Mouse (Mus musculus): ENCODE results near the gene Actg1. TPM values are rescaled to one million over a fixed set of nuclear protein-coding genes. Genes with fewer than 3 reads are reported as not detected.

The Actg1 gene
- total RNA-seq (2015; ENCODE audit: low replicate concordance), result 637 and 655 TPM in 2 replicates
- 301 and 341 TPM in 2 replicates for total RNA-seq (2017; ENCODE audit: low replicate concordance)

DNA sequence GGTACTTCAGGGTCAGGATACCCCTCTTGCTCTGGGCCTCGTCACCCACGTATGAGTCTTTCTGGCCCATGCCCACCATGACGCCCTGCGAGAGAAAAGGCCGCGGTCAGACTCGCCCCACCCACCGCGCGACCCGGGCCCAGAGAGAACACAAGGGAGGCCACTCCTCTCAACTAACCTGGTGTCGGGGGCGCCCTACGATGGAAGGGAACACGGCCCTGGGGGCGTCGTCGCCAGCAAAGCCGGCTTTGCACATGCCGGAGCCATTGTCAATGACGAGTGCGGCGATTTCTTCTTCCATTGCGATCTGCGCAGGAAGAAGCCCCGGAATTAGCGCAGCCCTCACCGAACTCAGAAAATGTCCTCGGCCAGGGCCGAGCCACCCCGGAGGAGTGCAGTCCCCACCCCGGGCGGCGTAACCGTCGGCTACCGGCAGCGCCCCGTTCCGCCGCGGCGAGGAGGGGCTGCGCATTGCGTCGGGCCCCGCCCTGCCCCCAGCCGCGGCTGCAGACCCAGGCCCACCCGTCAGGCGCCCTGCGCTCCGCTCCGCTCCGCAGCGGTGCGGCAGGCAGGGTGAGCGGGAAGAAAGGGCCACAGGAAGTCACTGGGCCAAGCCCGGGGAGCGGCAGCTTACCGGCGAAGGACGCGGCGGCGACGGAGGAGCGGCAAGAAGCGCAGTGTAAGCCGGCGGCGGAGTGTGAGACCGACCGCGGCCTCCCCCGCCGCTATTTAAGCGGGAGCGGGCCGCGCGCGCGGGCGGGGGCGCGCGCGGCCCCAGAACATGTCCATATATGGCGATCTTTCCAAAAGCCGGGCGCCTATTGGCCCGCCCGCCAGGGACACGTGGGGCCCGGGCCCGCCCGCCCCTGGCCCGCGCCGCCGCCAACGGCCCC is at the start of gene Actg1:
Gene Actg1 (minus strand): TSS at position 752 of the 893 bp plus-strand sequence.
- ATAC-seq (replicated peaks; ENCODE audit: low FRiP score, poor library complexity, severe bottlenecking), result peak; percentile 49

DNA sequence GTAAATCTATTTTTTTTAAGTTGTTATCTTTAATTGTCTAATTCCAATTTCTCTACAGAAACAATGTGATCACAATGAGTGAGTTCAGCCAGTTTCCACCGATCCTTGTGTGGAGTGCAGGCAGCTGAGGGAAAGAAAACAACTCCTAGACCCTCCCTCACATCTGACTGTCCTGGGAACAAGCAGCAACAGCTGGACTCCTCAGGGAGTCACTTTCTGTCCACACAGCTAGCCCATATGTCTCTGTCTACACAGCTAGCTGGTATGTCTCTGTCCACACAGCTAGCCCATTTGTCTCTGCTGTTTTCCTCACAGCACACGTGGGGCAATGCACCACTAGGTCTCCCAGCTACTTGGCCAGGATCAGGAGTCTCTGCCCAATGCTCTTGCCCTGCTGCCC is 49.3 kb upstream of the Actg1 start:
- ATAC-seq (replicated peaks; ENCODE audit: low FRiP score, poor library complexity, severe bottlenecking), result no peak

DNA sequence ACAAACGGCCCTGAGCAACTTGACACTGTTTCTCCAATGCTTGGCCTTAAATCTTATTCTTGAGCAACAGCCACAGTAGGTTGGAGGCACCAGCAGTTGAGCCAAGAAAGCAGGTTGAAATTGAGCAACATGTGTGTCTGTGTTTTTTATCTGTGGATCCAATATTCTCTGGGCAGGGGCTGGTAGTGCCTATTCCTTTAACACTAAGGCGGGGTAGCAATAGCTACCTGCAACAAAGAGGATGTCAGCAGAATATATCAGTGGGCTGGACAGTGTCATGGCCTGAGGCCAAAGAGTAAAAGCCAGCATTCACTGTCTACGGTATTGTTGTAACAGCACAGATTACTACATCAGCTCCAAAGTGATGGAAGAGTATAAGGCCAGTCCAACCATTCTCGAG is 47.3 kb upstream of the Actg1 start:
- ATAC-seq (replicated peaks; ENCODE audit: low FRiP score, poor library complexity, severe bottlenecking), result no peak

DNA sequence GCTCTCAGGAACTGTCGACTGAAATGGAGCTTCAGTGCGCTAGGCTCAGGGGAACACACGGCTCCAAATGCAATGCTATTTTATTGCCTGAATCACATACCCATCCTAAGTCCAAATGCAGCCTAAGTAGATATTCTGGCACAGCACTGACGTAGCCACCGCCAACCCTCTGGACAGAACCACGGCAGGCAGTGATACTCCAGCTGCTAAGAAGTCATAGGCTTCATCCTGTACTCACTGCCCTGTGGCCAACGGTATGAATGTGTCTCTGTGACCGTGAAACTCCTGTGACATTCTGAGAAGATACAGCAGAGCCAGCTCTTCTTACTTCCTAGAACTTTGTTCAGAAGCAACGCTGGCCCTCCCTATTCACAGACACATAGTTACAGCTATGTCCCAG is 40.2 kb upstream of the Actg1 start:
- no peak for ATAC-seq (replicated peaks; ENCODE audit: low FRiP score, poor library complexity, severe bottlenecking)

DNA sequence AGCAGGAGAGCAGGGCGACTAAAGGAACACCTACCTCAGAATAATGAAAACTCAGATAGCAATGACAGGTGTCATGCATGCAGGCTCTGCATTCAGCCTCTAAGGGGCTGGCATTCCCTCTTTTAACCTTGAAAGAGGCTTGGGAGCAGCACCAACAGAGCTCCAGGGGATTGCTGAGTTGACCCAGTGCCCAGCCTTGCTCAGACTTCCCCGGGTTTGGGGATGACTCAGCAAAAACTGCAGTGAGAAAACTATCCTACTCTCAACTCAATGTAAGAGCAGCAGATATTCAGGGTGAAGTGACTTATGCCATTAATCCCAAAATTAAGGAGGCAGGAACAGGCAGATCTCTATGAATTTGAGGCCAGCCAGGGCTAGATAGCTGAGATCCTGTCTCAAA is 38.8 kb upstream of the Actg1 start:
- 0 out of 2 replicates have a peak, but pooled peaks have one; percentile 51 for ATAC-seq (replicated peaks; ENCODE audit: low FRiP score, poor library complexity, severe bottlenecking)

DNA sequence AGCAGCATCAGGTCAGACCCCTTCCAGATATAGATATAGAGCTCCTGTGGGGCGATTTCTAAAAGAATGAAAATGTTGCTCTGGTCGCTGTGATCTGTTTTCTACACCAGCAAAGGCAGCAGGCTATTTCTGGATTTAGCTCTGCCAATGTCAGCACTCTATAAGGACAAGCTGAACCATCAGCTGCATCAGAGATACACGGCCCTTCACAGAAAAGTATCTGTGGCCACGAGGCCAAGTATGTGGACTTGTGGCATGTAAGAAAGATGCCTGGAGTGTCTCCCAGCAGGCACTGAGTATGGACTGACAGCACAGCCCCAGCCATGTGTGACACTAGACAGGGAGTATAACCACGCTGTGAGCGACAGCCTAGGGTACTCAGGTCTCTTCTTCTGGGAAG is 38.3 kb upstream of the Actg1 start:
- no peak for ATAC-seq (replicated peaks; ENCODE audit: low FRiP score, poor library complexity, severe bottlenecking)

DNA sequence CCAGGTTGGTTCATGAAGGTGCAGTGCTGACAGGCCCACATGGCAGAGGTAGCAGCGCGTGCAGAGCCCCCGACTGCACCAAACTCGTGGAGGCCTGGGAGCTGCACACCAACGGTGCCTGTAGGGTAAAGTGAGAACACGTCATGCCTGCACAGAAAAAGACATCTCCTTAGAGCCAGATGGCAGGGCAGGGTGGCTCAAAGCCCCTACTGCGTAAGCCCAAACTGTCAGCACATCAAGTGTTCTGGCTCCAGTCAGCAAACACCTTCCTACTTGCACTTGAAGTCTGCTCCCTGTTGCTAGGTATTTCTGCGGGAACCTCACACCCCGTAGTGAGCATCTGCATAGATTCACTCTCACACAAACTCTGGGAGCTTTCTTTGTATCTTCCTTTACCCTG is 34.2 kb upstream of the Actg1 start:
- ATAC-seq (replicated peaks; ENCODE audit: low FRiP score, poor library complexity, severe bottlenecking), result no peak

DNA sequence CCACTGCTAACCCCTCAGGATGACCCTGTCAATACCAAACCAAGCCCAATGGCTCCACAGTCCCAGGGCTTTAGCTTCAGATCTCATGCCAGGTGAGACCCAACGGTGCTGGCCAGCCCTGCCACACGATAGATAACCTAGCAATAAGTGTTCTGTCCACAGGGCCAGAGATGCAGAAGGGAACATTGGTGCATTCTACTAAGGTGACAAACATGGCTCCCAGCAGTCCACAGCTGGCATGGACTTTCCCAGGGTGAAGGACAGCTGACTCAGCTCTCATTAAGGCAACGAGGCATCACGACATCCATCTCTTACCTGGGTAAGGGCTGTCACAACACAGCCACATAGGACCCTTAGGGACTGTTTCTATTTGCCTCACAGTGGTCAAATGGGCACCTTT is 32.8 kb upstream of the Actg1 start:
- no peak for ATAC-seq (replicated peaks; ENCODE audit: low FRiP score, poor library complexity, severe bottlenecking)

DNA sequence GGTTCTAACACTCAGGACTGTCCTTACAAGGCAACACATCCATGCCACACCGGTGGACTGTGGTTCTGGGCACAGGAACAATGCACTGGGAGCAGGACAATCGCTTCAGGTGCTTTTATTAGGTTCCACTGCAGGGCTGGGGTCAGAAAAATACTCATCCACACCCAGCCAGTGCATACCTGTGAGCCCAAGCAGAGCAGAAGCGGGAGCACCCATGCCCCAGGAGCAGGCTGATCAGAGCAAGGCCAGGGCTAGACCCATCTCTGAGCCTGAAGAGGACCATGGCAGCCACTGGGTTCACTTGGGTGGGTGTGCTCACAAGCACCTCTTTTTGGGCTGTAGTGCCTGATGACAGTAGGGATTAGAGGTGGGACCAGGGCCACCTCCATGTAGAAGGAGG is 31.9 kb upstream of the Actg1 start:
- ATAC-seq (replicated peaks; ENCODE audit: low FRiP score, poor library complexity, severe bottlenecking), result no peak

DNA sequence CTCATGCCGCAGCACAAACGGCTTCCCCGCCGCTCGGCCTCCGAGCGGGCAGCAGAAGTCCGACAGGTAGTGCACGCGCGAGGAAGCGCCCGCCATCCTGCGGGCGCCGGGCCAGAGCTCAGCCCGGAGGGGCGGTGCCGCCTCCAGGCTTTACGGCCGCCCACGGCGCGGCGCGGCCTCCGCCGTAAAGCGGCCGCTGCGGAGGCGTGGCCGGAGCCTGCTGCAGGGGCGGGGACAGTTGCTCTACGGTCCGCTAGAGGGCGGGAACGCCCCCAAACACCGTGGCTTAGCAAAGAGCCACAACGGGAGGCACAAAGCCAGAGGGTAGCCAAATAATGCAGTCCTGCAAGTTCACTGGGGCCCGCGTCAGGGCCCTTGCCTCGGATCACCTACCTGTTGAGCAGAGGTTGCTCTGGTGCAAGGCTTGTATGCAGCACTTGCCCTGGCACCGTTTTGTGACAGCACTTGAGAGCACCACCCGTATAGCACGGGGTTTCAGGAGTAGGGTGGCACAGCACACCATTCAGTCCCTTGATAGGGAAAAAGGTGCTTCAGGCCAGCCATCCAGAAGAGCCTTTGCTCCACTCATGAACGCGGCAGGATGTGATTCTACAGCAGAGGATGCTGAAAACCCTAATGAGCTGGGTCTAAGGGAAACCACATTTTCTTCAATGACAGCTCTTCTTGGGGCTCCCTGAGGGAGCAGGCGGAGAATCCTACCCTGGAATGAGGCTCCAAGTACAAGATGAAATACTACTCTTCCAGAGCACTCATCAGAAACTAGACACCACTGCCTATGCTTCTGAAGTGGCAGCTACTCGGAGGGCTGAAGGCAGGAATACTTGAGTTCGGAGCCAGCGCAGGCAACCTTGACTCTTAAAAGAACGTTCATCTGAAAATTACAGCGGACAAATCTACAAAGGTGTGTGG is 30.5 kb upstream of the Actg1 start, which contains the start of gene Faap100:
Gene Faap100 (minus strand): TSS at position 154 of the 930 bp plus-strand sequence.
- peak; percentile 82 for ATAC-seq (replicated peaks; ENCODE audit: low FRiP score, poor library complexity, severe bottlenecking)

DNA sequence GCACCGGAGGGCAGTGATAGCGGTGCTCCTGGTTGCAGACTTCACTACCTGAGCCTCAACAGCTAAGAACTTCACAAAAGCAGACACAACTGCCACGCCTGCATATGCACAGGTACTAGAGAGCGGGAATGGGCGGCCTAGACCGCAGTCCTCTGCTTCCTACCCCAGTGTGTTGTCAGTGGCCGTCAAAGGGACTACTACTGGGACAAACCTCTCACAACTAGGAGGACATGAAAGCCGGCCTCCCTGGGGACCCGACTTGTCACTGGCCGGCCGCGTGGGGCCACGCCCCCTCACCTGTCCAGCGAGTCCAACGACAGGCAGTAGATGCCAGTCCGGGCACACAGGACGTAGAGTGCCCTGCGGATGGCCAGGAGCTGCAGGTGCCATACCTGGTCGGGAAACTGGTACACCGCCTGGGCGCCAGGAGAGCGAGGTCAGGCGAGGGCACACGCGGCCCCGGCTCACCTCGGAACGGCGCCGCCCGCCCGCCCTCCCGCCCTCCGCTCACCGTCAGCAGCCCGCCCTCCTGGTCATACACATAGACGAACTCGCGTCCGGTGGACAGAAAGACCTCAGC is 29.8 kb upstream of the Actg1 start:
- ATAC-seq (replicated peaks; ENCODE audit: low FRiP score, poor library complexity, severe bottlenecking), result peak; percentile 17

DNA sequence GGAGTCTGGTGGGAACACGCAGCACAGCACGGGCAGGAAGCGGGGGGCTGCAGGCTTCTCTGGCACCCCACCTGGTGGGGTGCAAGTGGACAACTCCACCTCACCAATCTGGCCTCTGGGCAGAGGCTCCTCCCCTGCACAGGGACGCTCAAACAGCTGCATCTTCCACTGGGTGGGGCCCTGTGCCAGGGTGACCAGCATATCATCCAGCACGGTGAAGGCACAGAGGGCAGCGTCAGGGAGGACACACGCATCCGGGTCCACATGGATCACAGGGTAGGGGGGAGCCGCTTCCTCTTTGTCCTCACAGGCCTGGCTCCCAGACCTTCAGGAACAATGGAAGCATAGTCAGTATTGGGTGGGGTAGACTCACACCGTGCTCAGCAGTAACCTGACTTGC is 29.0 kb upstream of the Actg1 start:
- ATAC-seq (replicated peaks; ENCODE audit: low FRiP score, poor library complexity, severe bottlenecking), result no peak

DNA sequence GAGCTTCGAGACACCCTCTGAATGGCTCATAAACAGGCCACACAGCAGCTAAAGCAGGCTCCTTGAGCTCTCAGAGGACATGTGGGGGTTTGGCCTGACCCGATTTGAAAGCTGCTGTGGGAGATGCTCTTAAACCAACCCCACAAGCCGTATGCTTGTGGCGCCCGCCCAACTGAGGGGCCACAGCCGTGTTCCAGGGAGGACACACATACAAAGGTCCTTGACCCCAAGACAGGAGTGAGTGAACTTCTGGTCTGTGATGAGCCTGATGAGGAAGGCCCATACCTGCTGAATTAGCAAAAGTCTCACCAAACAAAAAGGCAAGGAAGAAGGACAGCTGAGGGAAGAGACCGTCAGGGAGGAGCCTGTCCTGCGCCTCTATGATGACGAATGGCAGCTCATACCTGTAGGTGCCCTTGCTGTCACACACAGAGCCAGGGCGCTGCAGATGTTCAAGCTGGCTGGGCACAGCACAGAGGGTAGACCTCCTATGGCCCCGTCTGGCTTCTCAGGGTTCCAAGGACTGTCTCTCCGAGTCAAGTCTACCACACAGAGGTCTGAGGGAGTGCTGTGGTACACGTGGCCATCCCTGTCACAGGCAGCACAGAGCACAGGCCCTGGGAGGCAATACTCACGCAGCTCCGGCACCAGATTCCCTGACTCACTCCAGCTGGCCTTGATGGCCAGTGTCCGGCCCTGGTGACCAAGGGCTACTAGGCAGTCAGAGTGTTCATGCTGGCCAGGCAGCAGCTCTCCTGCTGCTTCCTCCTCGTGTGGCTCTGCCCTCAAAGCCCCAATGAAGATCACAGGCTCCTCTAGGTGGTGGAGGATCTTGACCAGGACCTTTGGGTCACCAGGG is 28.2 kb upstream of the Actg1 start:
- no peak for ATAC-seq (replicated peaks; ENCODE audit: low FRiP score, poor library complexity, severe bottlenecking)

DNA sequence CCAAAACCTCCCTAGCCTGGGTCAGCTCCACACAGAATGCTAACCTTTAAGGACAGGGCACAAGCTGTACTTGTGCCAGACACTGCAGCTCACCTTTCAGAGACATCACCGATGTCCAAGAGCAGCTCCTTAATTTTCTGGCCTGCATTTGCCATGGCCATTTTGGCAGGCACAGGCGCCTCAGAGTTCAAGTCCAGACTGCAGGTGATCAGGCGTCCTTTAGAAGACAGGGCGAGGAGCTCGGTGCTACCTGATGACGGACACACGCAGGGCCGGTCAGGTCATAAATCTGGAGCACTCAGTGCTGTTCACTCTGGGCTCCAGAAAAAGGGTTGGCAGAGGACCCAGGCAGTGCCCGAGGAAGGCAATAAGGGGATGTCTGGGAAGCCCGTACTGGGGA is 27.0 kb upstream of the Actg1 start:
- ATAC-seq (replicated peaks; ENCODE audit: low FRiP score, poor library complexity, severe bottlenecking), result no peak

DNA sequence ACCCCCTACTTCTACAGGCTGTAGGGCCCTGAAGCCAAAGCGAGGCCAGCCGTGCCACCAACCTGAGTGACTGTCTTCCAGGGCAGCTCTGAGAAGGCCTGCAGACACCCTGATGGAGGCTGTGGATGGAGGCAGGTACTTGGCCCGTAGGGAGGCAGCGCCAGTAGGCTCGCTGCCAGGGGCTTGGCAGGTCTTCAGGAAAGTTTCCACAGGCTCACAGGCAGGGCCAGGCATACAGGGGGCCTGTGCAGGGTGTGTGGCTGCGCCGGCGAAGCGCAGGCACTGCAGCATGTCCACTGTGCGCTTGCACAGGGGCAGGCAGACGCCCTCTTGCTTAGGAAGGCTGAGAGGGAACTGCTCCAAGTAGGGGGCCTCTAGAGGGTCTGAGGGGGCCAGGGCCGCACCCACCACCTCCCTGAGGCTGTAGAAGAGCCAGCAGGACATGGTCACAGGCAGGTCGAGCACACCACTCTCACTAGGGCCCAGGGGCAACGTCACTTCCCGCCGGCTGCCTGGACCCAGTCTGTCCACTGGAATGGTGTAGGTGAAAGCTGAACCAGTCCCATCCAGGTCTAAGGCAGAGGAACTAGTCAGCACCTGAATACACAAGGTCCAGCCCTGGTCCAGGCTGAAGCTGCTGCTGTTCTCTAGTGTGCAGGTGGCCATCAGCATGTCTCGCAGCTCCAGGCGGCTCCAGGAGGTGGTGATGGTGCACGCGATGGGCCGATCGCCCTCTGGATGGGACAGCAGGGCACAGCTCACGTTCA is 25.7 kb upstream of the Actg1 start:
- no peak for ATAC-seq (replicated peaks; ENCODE audit: low FRiP score, poor library complexity, severe bottlenecking)

DNA sequence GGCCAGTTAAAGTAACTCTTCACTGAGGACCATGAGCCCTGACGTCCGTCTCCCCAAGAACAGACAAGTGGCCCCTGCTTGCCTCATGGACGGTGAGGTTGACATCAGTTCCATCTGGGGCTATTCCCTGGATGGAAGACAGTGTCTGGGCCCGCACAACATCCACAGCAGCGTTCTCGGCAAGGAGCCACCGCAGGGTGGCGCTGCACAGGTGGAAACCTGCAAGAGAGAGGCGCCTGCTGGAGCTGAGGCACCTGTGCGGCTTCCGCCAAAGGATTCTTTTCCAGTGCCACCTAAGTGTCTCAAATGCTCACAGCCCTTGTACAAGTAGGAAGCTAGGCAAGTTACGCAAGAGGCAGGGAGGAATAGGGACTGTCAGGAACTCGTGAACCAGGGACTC is 24.7 kb upstream of the Actg1 start:
- ATAC-seq (replicated peaks; ENCODE audit: low FRiP score, poor library complexity, severe bottlenecking), result no peak

DNA sequence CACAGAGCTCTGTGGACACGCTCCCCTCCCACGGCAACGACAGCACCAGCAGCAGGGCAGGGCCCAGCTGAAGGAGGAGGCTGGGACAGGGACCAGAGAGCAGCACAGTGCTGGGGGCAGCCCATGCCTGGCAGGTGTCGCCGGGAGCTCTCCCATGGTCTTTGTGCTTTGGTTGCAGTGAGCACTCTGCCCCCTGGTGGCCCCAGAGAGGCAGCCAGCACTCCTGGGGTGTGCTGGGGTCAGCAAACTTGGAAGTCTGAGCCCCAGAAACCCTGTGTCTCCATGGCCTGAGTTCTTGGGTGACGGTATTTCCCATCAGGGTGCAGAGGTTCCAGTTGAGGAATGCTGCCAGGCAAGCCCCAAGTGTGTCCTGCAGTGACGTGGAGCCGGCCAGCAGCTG is 21.3 kb upstream of the Actg1 start:
- ATAC-seq (replicated peaks; ENCODE audit: low FRiP score, poor library complexity, severe bottlenecking), result peak; percentile 68

DNA sequence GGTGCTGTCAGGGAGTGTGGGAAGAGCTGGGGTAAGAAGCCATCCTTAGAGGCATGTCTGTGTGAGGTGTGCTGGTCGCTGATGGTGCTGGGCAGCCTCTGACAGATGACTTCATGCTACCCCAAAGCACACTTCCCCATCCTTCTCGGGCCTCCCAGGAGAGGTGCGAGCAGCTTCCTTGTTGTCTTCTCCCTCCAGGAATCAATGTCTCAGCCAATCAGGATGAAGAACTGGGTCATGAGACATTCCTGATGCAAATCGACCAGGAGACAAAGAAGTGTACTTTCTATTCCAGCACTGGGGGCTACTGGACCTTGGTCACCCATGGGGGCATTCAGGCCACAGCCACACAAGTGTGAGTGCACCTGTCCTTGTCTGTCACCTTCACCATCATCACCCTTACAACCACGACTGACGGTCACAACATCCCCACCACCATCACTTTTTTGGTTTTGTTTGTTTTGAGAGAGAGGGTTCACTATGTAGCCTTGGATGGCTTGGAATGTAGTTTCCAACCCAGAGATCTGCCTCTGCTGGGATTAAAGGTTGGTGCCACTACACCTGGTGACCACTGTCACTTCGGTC is 18.2 kb upstream of the Actg1 start:
- no peak for ATAC-seq (replicated peaks; ENCODE audit: low FRiP score, poor library complexity, severe bottlenecking)
